Mouse (Mus musculus): Measurements from ENCODE around the gene Dido1.

Dido1 gene

DNA sequence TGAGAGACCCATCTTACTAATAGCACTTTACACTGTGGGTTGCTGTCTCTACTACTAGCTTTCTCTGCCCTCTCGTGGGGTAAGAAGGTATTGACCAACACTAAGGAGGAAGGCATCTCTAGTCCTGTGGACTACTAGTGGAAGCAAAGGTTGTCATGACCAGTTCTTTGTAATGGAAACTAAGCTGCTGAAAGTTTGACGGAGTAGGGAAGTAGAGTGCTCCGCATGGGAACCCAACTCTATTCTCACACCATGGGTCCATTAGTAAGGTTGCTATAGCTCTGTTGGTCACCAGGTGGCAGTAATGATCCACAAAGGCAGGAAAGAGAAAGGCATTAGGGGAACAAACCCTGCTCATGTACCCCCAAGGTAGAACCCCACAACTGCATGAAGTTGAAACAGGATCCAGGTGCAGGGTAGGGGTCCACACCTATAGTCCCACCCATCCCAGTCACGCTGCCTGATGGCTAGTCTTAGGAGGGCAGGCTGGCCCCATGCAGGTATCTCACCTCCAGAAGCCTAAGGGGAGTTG is 31.1 kb downstream of the Dido1 start:
- DNase-seq, result peak; percentile 62

DNA sequence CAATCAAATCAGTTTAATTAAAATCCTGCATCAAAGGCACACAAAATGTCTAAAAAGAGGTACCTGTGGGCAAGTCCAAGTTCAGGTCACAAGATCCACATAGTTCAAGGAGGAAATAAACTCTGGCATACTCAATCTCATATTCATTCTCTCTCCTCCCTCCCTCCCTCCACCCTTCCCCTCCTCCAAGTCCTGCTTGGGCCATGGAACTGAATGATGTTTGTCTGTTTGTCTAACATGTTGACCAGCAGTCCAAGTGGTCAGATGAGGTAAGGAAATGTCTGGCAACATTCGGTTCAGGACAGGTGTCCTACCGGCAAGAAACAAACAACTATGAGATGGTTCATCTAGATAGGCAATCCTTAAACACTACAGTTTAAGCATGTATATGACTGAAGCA is 33.1 kb downstream of the Dido1 start:
- DNase-seq, result no peak

GRCm38 (mm10) chr2:180662008-180662407 is 47.8 kb downstream of the Dido1 start:
- DNase-seq, result no peak

DNA sequence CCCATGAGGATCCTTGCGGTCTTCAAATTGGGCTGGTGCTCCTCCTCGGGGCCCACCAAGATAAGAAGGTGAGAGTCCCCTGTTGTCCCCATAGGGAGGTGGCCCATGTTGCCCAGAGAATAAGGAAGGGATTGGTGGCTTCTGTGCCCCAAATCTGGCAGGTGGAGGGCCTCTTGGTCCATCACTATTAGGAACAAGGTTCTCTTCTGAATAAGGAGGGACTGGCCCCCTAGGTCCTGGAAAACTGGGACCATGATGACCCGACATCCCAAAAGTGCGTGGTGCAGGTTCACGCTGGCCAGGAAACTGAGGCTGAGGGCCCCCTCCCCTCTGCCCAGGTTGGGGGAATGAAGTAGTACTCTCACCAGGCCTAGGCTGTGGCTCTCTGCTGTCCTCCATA is 49.3 kb downstream of the Dido1 start:
- DNase-seq, result no peak

GRCm38 (mm10) chr2:180659353-180660150 is 50.2 kb downstream of the Dido1 start:
- DNase-seq, result no peak

GRCm38 (mm10) chr2:180658381-180658780 is 51.4 kb downstream of the Dido1 start:
- no peak for DNase-seq

DNA sequence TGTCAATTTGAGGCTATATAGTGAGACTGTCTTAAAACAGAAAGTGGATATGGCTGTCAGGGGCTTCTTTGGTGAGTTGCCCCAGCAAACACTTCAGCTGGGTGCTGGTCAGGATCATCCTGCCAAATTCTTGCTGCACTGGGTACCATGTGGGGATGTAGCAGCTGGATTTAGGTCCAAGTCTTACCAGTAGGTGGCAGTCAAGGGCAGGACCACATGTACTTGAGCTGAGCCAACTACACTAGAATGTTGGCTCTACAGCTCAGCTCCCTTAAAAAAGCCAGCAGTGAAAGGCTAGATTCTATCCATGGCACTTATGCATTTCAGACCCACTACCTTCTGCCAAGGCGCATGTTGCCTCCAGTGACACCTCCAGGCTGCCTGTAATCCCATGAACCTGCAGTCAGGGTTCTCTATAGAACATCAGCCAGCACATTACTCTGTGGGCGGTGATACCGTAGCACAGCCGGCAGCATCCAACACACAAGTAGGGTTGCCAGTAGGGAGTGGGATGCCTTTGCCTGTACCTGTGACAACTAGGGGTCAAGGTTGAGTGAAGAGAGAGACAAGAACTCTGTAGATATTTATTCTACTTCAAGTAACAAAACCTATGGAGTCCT is 52.3 kb downstream of the Dido1 start:
- peak; percentile 75 for DNase-seq

DNA sequence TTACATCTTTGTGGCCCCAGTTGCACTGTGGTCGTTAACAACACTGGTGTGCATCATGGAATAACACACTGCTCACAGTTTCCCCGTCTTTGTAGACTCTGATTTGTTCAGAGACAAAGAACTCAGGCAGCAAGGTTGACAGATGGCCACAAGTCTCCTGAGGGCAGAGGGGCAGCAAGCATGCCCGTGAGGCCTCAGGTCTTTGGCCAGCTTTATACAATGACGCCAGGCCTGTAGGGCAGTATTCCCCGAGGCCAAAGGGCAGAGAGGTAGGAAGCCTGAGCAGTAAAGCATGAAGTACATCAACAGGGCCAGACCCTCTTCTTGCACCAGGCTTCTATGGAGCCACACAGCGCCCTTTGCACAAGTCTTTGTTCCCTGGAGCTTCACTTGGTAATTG is 54.6 kb downstream of the Dido1 start:
- DNase-seq, result no peak

DNA sequence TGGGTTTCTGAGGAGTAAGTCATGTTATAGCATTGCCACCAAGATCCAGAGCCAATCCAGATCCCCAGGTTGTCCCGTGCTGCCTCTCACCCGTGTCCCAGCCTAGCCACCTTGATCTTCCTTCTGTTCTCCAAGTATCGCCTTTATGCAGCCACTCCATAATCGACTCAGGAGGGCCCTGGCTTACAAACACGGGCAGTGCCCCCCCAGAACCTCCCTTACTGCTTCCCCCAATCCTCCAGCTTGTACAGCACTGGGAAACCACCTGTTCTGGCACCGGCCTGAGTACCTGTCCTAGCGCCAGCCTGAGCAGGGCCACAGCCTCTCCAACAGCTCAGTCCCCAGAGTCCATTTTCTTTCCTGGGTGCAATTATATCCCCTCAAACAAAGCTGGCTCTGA is 55.1 kb downstream of the Dido1 start:
- no peak for DNase-seq

GRCm38 (mm10) chr2:180646841-180647240 is 63.0 kb downstream of the Dido1 start:
- DNase-seq, result no peak

GRCm38 (mm10) chr2:180643626-180644025 is 66.2 kb downstream of the Dido1 start:
- DNase-seq, result no peak

GRCm38 (mm10) chr2:180642555-180643260 is 67.1 kb downstream of the Dido1 start, which contains the start of gene Tcfl5:
Gene Tcfl5 (minus strand): TSS chr2:180642708.
- DNase-seq, result no peak

- no peak for DNase-seq
Measured at GRCm38 (mm10) chr2:180641576-180642554, 67.9 kb downstream of the Dido1 start.

GRCm38 (mm10) chr2:180611882-180612281 is 97.9 kb downstream of the Dido1 start:
- DNase-seq, result no peak

DNA sequence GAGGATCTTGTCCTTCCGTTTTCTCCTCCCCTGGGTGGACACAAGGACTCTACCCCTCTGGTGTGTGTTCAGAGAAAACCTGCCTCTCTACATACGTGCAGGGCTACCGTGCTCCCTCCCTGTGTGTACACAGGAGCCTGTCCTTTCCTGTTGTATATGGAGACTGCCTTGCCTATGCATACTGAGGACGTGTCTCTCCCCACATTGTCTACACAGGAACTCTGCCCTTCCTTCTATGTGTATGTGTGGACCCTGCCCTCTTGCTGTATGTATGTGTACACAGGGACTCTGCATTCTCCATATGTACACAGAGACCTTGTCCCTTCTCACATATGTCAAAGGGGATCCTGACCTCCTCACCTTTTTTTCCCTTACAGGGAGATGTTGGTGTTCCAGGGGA is 99.5 kb downstream of the Dido1 start:
- no peak for DNase-seq
